Comparison of ENCODE assay signal across 15 mouse cellular contexts in genomic region chr8:72521888-72522287, GRCm38 (mm10).
"Had no signal": no experiment of that assay in that cellular context is flagged by ENCODE, and none has a peak within 500 bp of the region (broad histone marks: within the 10 kb centered on the region; RNA-seq: fewer than 3 reads in every experiment).

No protein-coding gene starts in this region.

- H3K9me3 ChIP-seq: limb, embryonic 12.5 days; midbrain, embryonic 10.5 days; neural tube, embryonic 13.5 days; stomach, embryonic 15.5 days had no signal

- DNase-seq: kidney, adult 9 months; kidney, postnatal 36 days; liver; lung, adult 18-20 months; lung, postnatal 36 days; right cerebral cortex, postnatal 14 days; thymus, postnatal 4 days had no signal

- H3K4me2 ChIP-seq: limb, embryonic 12.5 days; neural tube, embryonic 13.5 days; stomach, embryonic 15.5 days had no signal

- ATAC-seq: midbrain, embryonic 16.5 days had no signal

- H3K27me3 ChIP-seq: limb, embryonic 12.5 days; neural tube, embryonic 13.5 days; stomach, embryonic 15.5 days had no signal

- H3K4me3 ChIP-seq: layer of hippocampus, adult 2 months; limb, embryonic 12.5 days; midbrain, embryonic 10.5 days; neural tube, embryonic 13.5 days; stomach, embryonic 15.5 days had no signal

- H3K9ac ChIP-seq: limb, embryonic 12.5 days; liver, embryonic 14.5 days; neural tube, embryonic 13.5 days; stomach, embryonic 15.5 days had no signal

- H3K27ac ChIP-seq: kidney, postnatal 0 days; layer of hippocampus, adult 2 months; limb, embryonic 12.5 days; liver, embryonic 14.5 days; midbrain, embryonic 10.5 days; neural tube, embryonic 13.5 days; stomach, embryonic 15.5 days had no signal

- H3K4me1 ChIP-seq: limb, embryonic 12.5 days had no signal
